Mouse (Mus musculus) kidney, adult 2 months (tissue): ENCODE data around the gene Prdx1.

Experiments used
- CTCF ChIP-seq: fragments of 200-500 bp; conservative IDR thresholded peaks from 2 replicates; pipeline ENCODE4 v1.5.1; 2011; ENCODE audit warnings: low read depth, mild to moderate bottlenecking, control low read depth, low read length, moderate library complexity, mixed read lengths; ENCODE audit not compliant: insufficient read depth, insufficient read length
- POLR2A ChIP-seq: fragments of 200-500 bp; IDR thresholded peaks from one replicate; pipeline ENCODE4 v1.6.1; 2011; ENCODE audit warnings: low read depth, low read length, control low read depth

- TF ChIP-seq POLR2A, result no peak
- TF ChIP-seq CTCF, result no peak
Observed at GRCm38 (mm10) chr4:116653228-116653627, 32.1 kb upstream of the Prdx1 start.
